Mouse (Mus musculus): Measurements from ENCODE around the gene Nsun7. TPM values are rescaled to one million over a fixed set of nuclear protein-coding genes. Genes with fewer than 3 reads are reported as not detected.

Nsun7 gene
- polyA plus RNA-seq, 1 experiment from 2014 or later: 2.6 TPM

DNA sequence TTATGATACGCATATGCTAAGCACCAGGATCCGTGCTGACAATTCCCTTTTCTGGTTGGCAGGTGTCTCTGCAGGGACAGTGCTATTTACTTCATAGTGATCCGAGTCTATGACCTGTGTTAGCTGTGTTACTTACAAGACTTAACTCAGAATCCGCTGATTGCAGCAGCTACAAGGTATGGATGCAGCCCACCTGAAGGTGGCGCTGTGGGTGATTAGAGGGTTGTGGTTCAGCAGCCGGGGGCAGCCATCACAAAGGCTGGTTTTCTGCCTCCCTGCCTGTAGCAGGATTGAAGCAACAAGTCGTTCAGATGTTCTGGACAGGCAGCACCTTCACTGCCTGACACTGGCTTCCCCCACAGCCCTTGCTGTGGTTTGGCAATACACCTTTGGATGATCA is 78.9 kb downstream of the Nsun7 start:
- peaks cover 64% of the 10 kb centered on the region for H3K4me1 ChIP-seq (replicated peaks; ENCODE audit: control insufficient read depth, insufficient read depth, low read length)
- no peak for ATAC-seq (ENCODE audit: low FRiP score)
- H3K4me2 ChIP-seq (replicated peaks): no peak overlapping the region
- no peaks in the 10 kb centered on the region for H3K9me3 ChIP-seq (ENCODE audit: control insufficient read depth, low read length)
- H3K27ac ChIP-seq: 0 out of 2 replicates have a peak overlapping the region, but pooled peaks have one; percentile 46
- WGBS: 23% methylated on average over 7 of the region's 7 CpGs
- no peaks in the 10 kb centered on the region for H3K27me3 ChIP-seq (ENCODE audit: control insufficient read depth, insufficient read depth, low read length)
- H3K36me3 ChIP-seq (replicated peaks; ENCODE audit: control insufficient read depth, insufficient read depth): no peaks in the 10 kb centered on the region
- no peak overlapping the region for H3K4me3 ChIP-seq (replicated peaks; ENCODE audit: low read length)
- DNase-seq (ENCODE audit: low spot score): peak; percentile 66
- H3K9ac ChIP-seq: no peak overlapping the region

DNA sequence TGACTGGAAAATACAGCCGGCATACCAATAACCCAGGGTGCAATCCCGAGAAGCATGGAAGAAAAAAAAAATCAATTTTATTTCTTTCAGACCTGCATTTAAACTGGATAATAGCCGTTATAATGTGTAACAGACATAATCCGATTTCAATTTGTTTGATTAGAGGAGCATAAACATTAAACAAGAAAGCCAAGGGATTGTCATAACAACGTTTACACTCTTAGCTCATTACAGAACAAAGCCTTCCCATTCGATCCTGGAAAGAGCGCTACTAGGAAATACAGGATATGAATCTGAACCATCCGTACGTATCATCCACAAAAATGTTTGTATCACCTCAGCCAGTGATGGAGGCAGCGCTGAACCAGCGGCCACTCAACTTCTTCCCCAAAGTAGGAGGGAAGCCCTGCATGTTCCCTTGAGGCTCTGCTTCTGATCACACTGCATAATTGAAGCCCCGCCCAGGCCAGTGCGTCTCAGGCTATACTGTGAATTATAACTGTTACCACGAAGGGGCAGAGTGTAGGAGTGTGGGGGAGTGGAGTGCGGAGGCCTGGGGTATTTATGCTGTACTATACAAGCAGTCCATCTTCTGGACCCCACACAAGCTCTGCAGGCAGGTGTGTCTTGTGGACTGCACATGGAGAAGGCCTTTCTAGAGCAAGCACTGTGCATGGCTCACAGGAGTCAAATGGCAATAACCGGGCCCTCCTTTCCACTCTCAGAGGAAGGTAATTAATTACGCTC is 80.8 kb downstream of the Nsun7 start:
- Histone ChIP-seq H3K4me3 (replicated peaks; ENCODE audit: low read length) (no peak overlapping the region), H3K36me3 (replicated peaks; ENCODE audit: control insufficient read depth, insufficient read depth) (no peaks in the 10 kb centered on the region), H3K27me3 (ENCODE audit: control insufficient read depth, insufficient read depth, low read length) (no peaks in the 10 kb centered on the region), H3K27ac (peak overlapping the region; percentile 81), H3K4me1 (replicated peaks; ENCODE audit: control insufficient read depth, insufficient read depth, low read length) (peaks cover 63% of the 10 kb centered on the region), H3K4me2 (replicated peaks) (0 out of 2 replicates have a peak overlapping the region, but pooled peaks have one; percentile 8), H3K9me3 (ENCODE audit: control insufficient read depth, low read length) (no peaks in the 10 kb centered on the region), H3K9ac (peak overlapping the region; percentile 3; the same call in 1 of the 2 replicates)
- DNase-seq (ENCODE audit: low spot score) (no peak), ATAC-seq (ENCODE audit: low FRiP score) (peak; percentile 21; the same call in 1 of the 2 replicates)
- 44% methylated on average over 17 of the region's 17 CpGs for WGBS

DNA sequence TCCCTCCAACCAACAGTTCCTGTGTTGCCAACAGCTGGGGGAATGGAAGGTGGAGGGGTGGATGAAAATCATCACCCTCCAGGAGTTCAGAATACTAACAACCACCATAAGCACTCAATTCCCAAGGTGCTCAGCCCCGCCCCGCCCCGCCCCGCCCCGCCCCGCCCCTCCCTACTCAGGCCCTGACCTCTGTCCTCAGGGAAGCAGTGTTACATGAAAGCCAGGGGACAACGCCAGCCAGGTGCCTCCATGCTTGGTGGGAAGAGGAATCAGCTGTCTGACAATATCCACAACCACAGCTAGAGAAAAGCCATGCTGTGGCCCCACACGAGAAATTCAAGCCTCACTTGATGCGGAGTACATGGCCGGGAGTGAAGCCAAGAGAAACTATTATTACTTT is 82.2 kb downstream of the Nsun7 start:
- no peak overlapping the region for H3K27ac ChIP-seq
- ATAC-seq (ENCODE audit: low FRiP score) (no peak), DNase-seq (ENCODE audit: low spot score) (no peak)
- no peak overlapping the region for H3K9ac ChIP-seq
- H3K36me3 ChIP-seq (replicated peaks; ENCODE audit: control insufficient read depth, insufficient read depth): no peaks in the 10 kb centered on the region
- 49% methylated on average over 10 of the region's 10 CpGs for WGBS
- no peaks in the 10 kb centered on the region for H3K27me3 ChIP-seq (ENCODE audit: control insufficient read depth, insufficient read depth, low read length)
- no peak overlapping the region for H3K4me3 ChIP-seq (replicated peaks; ENCODE audit: low read length)
- peaks cover 51% of the 10 kb centered on the region for H3K4me1 ChIP-seq (replicated peaks; ENCODE audit: control insufficient read depth, insufficient read depth, low read length)
- no peak overlapping the region for H3K4me2 ChIP-seq (replicated peaks)
- H3K9me3 ChIP-seq (ENCODE audit: control insufficient read depth, low read length): no peaks in the 10 kb centered on the region

DNA sequence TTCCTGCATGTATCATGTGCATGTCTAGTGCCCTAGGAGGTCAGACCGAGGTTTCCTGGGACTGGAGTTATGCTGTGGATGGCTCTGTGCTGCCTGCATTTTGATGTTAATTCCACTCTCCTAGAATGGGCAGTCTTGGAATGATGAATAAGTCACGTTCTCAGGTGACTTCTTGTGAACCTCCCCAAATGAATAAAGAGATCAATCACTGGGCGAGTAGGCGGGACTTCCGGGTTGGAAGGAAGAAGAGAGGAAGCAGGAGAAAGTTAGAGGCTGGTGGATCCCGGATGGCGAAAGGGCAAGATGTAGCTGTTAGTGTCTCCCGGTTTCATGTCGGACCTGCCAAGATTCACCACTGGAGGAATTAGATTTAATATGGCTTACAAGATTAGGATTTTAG is 82.6 kb downstream of the Nsun7 start:
- Histone ChIP-seq H3K9me3 (ENCODE audit: control insufficient read depth, low read length) (no peaks in the 10 kb centered on the region), H3K27ac (no peak overlapping the region), H3K9ac (no peak overlapping the region), H3K36me3 (replicated peaks; ENCODE audit: control insufficient read depth, insufficient read depth) (no peaks in the 10 kb centered on the region), H3K4me2 (replicated peaks) (no peak overlapping the region), H3K27me3 (ENCODE audit: control insufficient read depth, insufficient read depth, low read length) (no peaks in the 10 kb centered on the region), H3K4me3 (replicated peaks; ENCODE audit: low read length) (no peak overlapping the region), H3K4me1 (replicated peaks; ENCODE audit: control insufficient read depth, insufficient read depth, low read length) (peaks cover 47% of the 10 kb centered on the region)
- WGBS: 69% methylated on average over 9 of the region's 9 CpGs
- ATAC-seq (ENCODE audit: low FRiP score) (no peak), DNase-seq (ENCODE audit: low spot score) (no peak)

DNA sequence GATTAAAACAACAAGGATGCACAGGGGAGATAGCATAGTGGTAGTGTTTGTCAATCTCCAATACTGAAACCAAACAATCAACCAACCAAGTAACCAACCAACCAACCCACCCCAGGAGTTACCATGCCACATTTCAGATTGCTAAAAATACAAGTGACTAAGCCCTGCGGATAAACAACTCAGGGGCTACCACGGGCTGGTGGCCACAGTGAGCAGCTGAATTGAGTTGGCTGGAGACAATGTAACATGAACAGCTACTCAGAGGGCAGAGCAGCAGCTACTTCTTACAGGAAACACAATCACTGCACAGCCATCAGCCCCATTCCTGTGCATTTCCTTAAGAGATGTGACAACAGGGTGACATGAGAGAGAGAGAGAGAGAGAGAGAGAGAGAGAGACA is 84.5 kb downstream of the Nsun7 start:
- H3K27ac ChIP-seq: no peak overlapping the region

DNA sequence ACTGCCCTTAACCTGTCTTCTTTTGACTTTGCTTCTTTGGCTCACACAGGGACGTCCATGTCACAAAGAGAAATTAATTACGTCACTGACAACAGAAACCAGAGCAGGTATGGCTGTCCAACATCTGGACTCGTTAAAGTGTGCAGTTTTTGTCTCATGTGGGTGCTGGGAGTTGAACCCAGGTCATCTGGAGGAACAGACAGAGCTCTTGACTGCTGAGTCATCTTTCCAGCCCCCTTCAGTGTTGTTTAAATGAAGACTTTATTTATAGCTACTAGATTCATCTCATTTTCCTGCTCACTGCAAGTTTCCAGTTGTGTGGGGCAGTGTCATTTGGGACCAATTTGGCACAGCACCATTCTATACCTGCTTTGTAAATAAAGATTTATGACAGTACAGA is 85.4 kb downstream of the Nsun7 start:
- DNase-seq (ENCODE audit: low spot score): no peak
- no peaks in the 10 kb centered on the region for H3K9me3 ChIP-seq (ENCODE audit: control insufficient read depth, low read length)
- no peak overlapping the region for H3K4me2 ChIP-seq (replicated peaks)
- 51% methylated on average over 3 of the region's 3 CpGs for WGBS
- H3K4me1 ChIP-seq (replicated peaks; ENCODE audit: control insufficient read depth, insufficient read depth, low read length): peaks cover 24% of the 10 kb centered on the region
- no peak overlapping the region for H3K9ac ChIP-seq
- no peak overlapping the region for H3K4me3 ChIP-seq (replicated peaks; ENCODE audit: low read length)
- no peaks in the 10 kb centered on the region for H3K27me3 ChIP-seq (ENCODE audit: control insufficient read depth, insufficient read depth, low read length)
- ATAC-seq (ENCODE audit: low FRiP score): no peak
- no peaks in the 10 kb centered on the region for H3K36me3 ChIP-seq (replicated peaks; ENCODE audit: control insufficient read depth, insufficient read depth)
- H3K27ac ChIP-seq: no peak overlapping the region

More for the DNA sequence above, 84.5 kb downstream of the Nsun7 start:
- H3K36me3 ChIP-seq (replicated peaks; ENCODE audit: control insufficient read depth, insufficient read depth): no peaks in the 10 kb centered on the region
- H3K27me3 ChIP-seq (ENCODE audit: control insufficient read depth, insufficient read depth, low read length): no peaks in the 10 kb centered on the region
- 67% methylated on average over 2 of the region's 2 CpGs for WGBS
- no peaks in the 10 kb centered on the region for H3K9me3 ChIP-seq (ENCODE audit: control insufficient read depth, low read length)
- DNase-seq (ENCODE audit: low spot score) (no peak), ATAC-seq (ENCODE audit: low FRiP score) (no peak)
- no peak overlapping the region for H3K9ac ChIP-seq
- H3K4me3 ChIP-seq (replicated peaks; ENCODE audit: low read length): no peak overlapping the region
- no peak overlapping the region for H3K4me2 ChIP-seq (replicated peaks)
- H3K4me1 ChIP-seq (replicated peaks; ENCODE audit: control insufficient read depth, insufficient read depth, low read length): peaks cover 32% of the 10 kb centered on the region

DNA sequence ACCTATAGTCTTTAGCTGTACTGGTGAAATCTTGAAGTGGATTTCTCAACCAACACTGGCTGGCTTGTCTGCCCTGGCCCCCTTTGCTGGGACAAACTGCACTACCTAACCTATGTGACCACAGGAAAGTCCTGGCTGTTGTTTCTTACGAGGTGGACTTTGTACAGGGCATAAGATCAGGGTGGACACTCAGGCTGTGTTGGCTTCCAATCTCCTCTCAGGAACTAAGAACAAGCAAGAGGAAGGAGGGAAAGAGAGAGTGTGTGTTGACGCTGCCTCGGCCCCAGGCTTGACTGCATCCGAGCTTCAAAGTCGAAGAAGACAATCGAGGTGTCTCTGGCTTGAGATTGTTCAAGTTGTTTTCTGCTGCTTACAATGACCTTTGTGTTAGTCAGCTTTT is 87.1 kb downstream of the Nsun7 start:
- H3K27me3 ChIP-seq (ENCODE audit: control insufficient read depth, insufficient read depth, low read length): no peaks in the 10 kb centered on the region
- WGBS: 88% methylated on average over 6 of the region's 6 CpGs
- H3K9me3 ChIP-seq (ENCODE audit: control insufficient read depth, low read length): no peaks in the 10 kb centered on the region
- H3K4me3 ChIP-seq (replicated peaks; ENCODE audit: low read length): no peak overlapping the region
- no peak overlapping the region for H3K9ac ChIP-seq
- H3K36me3 ChIP-seq (replicated peaks; ENCODE audit: control insufficient read depth, insufficient read depth): no peaks in the 10 kb centered on the region
- DNase-seq (ENCODE audit: low spot score) (no peak), ATAC-seq (ENCODE audit: low FRiP score) (no peak)
- no peak overlapping the region for H3K4me2 ChIP-seq (replicated peaks)
- H3K4me1 ChIP-seq (replicated peaks; ENCODE audit: control insufficient read depth, insufficient read depth, low read length): peaks cover 8% of the 10 kb centered on the region; the same call in 1 of the 2 replicates
- no peak overlapping the region for H3K27ac ChIP-seq

Other genes with a start within 250 kb of the Nsun7 start
- 4.7 and 7.3 TPM in 2 replicates for gene Rbm47, start 86.8 kb upstream of the Nsun7 start, polyA plus RNA-seq (2014; fragmentation: Nextera tagmentation; extraction: Ambion mirVana)